Mouse (Mus musculus): Measurements from ENCODE around the gene Shroom3. TPM values are rescaled to one million over a fixed set of nuclear protein-coding genes. Genes with fewer than 3 reads are reported as not detected.

Gene Shroom3
- polyA plus RNA-seq, 1 experiment from 2014 or later, result 3.8 TPM

- no peak for DNase-seq (ENCODE audit: low spot score)
- Histone ChIP-seq H3K27ac (replicated peaks; ENCODE audit: low read depth, low read length) (no peak overlapping the region), H3K4me1 (ENCODE audit: control insufficient read depth, insufficient read depth, low read length) (peaks cover 2% of the 10 kb centered on the region; the same call in 1 of the 2 replicates), H3K9me3 (ENCODE audit: control insufficient read depth, low read length) (no peaks in the 10 kb centered on the region), H3K27me3 (ENCODE audit: control insufficient read depth, insufficient read depth, low read length) (no peaks in the 10 kb centered on the region), H3K9ac (ENCODE audit: low read length) (no peak overlapping the region), H3K4me3 (ENCODE audit: low read depth, low read length) (no peak overlapping the region), H3K36me3 (ENCODE audit: control insufficient read depth, insufficient read depth, low read length) (no peaks in the 10 kb centered on the region), H3K4me2 (ENCODE audit: low read depth, severe bottlenecking) (no peak overlapping the region)
- ATAC-seq (ENCODE audit: insufficient number of reproducible peaks, low FRiP score, low TSS enrichment, low read depth), result no peak
- 77% methylated on average over 7 of the region's 7 CpGs for WGBS
These were observed 24.8 kb downstream of the Shroom3 start for GRCm38 (mm10) chr5:92707921-92708491.

GRCm38 (mm10) chr5:92710779-92711178, 27.5 kb downstream of the Shroom3 start:
- Histone ChIP-seq H3K9me3 (ENCODE audit: control insufficient read depth, low read length) (no peaks in the 10 kb centered on the region), H3K9ac (ENCODE audit: low read length) (no peak overlapping the region), H3K4me3 (ENCODE audit: low read depth, low read length) (no peak overlapping the region), H3K36me3 (ENCODE audit: control insufficient read depth, insufficient read depth, low read length) (no peaks in the 10 kb centered on the region), H3K4me1 (ENCODE audit: control insufficient read depth, insufficient read depth, low read length) (peaks cover 2% of the 10 kb centered on the region; the same call in 1 of the 2 replicates), H3K27me3 (ENCODE audit: control insufficient read depth, insufficient read depth, low read length) (no peaks in the 10 kb centered on the region), H3K4me2 (ENCODE audit: low read depth, severe bottlenecking) (no peak overlapping the region), H3K27ac (replicated peaks; ENCODE audit: low read depth, low read length) (no peak overlapping the region)
- no peak for ATAC-seq (ENCODE audit: insufficient number of reproducible peaks, low FRiP score, low TSS enrichment, low read depth)
- 75% methylated on average over 8 of the region's 8 CpGs for WGBS
- DNase-seq (ENCODE audit: low spot score), result no peak

DNA sequence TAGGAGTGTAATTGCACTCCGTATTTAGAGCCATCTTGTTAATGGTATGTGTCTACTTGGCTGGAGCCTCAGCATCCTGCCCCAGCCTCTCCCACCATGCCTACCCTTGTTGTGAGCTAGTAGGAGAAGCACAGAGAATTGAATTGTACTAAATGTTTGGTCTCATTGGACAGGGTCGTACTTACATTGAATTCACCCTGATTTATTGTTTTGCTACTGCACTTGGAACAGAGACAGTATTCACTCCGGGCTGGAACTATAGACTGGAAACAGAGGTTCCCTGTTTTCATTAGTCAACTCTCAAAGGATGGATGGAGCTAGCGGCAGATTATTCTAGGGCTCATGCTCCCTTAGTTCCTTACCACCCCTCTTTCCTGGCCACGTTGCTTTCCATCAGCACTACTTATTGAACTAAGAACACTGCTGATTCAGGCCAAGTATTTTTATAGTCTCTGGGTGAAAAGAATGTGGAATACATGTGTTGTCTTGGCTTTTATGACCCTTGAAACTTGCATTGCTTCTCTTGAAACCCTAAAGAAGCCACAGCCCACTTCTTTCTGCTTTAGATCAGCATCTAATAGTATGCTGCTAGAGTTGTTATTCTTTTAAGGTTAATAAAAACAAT, 28.5 kb downstream of the Shroom3 start:
- DNase-seq (ENCODE audit: low spot score), result no peak
- 73% methylated on average over 5 of the region's 5 CpGs for WGBS
- no peak overlapping the region for H3K9ac ChIP-seq (ENCODE audit: low read length)
- no peak overlapping the region for H3K27ac ChIP-seq (replicated peaks; ENCODE audit: low read depth, low read length)
- no peak for ATAC-seq (ENCODE audit: insufficient number of reproducible peaks, low FRiP score, low TSS enrichment, low read depth)
- no peaks in the 10 kb centered on the region for H3K27me3 ChIP-seq (ENCODE audit: control insufficient read depth, insufficient read depth, low read length)
- no peaks in the 10 kb centered on the region for H3K36me3 ChIP-seq (ENCODE audit: control insufficient read depth, insufficient read depth, low read length)
- H3K4me2 ChIP-seq (ENCODE audit: low read depth, severe bottlenecking), result no peak overlapping the region
- peaks cover 2% of the 10 kb centered on the region; the same call in 1 of the 2 replicates for H3K4me1 ChIP-seq (ENCODE audit: control insufficient read depth, insufficient read depth, low read length)
- H3K9me3 ChIP-seq (ENCODE audit: control insufficient read depth, low read length), result no peaks in the 10 kb centered on the region
- no peak overlapping the region for H3K4me3 ChIP-seq (ENCODE audit: low read depth, low read length)

- no peak for DNase-seq (ENCODE audit: low spot score)
- Histone ChIP-seq H3K9ac (ENCODE audit: low read length) (no peak overlapping the region), H3K27ac (replicated peaks; ENCODE audit: low read depth, low read length) (no peak overlapping the region), H3K9me3 (ENCODE audit: control insufficient read depth, low read length) (no peaks in the 10 kb centered on the region), H3K4me1 (ENCODE audit: control insufficient read depth, insufficient read depth, low read length) (peaks cover 2% of the 10 kb centered on the region; the same call in 1 of the 2 replicates), H3K4me3 (ENCODE audit: low read depth, low read length) (no peak overlapping the region), H3K27me3 (ENCODE audit: control insufficient read depth, insufficient read depth, low read length) (no peaks in the 10 kb centered on the region), H3K36me3 (ENCODE audit: control insufficient read depth, insufficient read depth, low read length) (no peaks in the 10 kb centered on the region), H3K4me2 (ENCODE audit: low read depth, severe bottlenecking) (no peak overlapping the region)
- no peak for ATAC-seq (ENCODE audit: insufficient number of reproducible peaks, low FRiP score, low TSS enrichment, low read depth)
- 85% methylated on average over 5 of the region's 5 CpGs for WGBS
These were observed 29.6 kb downstream of the Shroom3 start for GRCm38 (mm10) chr5:92712621-92713395.

DNA sequence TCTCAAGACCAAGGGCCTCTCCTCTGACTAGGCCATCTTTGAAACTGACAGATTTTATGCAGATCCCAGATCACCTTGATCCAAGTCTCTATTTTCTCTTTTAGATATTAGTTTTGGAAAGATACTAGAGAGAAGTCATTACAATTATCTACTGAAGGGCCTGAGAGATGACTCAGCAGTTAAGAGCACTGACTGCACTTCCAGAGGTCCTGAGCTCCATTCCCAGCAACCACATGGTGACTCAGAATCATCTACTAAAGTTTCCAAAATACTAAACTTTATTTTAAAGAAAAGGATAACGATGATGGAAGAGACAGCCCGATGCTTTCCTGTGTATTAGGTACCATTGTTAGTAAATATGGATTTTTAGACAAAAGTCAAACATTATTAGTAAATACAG, 31.7 kb downstream of the Shroom3 start:
- WGBS, result 91% methylated on average over 2 of the region's 2 CpGs

DNA sequence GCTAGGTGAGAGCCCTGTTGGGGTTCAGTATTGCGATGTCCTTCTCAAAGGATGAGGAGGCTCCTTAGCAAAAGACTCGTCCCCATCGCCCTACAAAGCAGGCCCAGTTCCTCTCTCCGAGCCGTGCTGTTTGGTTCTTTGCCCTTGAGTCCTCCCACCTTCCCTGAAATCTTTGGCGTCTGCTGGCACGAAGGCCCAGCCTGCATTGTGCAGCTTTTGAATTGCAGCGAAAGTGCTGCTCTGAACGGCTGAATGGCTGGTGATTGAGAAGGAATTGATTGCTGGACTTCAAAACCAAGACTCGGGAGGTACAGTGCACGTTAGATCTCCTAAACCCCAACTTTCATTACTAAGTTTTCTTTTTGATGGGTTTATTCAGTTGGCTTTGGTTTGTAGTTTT, 32.1 kb downstream of the Shroom3 start:
- peaks cover 2% of the 10 kb centered on the region; the same call in 1 of the 2 replicates for H3K4me1 ChIP-seq (ENCODE audit: control insufficient read depth, insufficient read depth, low read length)
- no peaks in the 10 kb centered on the region for H3K9me3 ChIP-seq (ENCODE audit: control insufficient read depth, low read length)
- H3K27me3 ChIP-seq (ENCODE audit: control insufficient read depth, insufficient read depth, low read length), result no peaks in the 10 kb centered on the region
- H3K9ac ChIP-seq (ENCODE audit: low read length), result no peak overlapping the region
- DNase-seq (ENCODE audit: low spot score) (no peak), ATAC-seq (ENCODE audit: insufficient number of reproducible peaks, low FRiP score, low TSS enrichment, low read depth) (no peak)
- H3K27ac ChIP-seq (replicated peaks; ENCODE audit: low read depth, low read length), result no peak overlapping the region
- no peak overlapping the region for H3K4me3 ChIP-seq (ENCODE audit: low read depth, low read length)
- no peaks in the 10 kb centered on the region for H3K36me3 ChIP-seq (ENCODE audit: control insufficient read depth, insufficient read depth, low read length)
- H3K4me2 ChIP-seq (ENCODE audit: low read depth, severe bottlenecking), result no peak overlapping the region
- WGBS, result 69% methylated on average over 11 of the region's 11 CpGs

More for the DNA sequence above, 31.7 kb downstream of the Shroom3 start:
- no peak overlapping the region for H3K4me3 ChIP-seq (ENCODE audit: low read depth, low read length)
- H3K27me3 ChIP-seq (ENCODE audit: control insufficient read depth, insufficient read depth, low read length), result no peaks in the 10 kb centered on the region
- no peak overlapping the region for H3K4me2 ChIP-seq (ENCODE audit: low read depth, severe bottlenecking)
- DNase-seq (ENCODE audit: low spot score), result no peak
- no peaks in the 10 kb centered on the region for H3K36me3 ChIP-seq (ENCODE audit: control insufficient read depth, insufficient read depth, low read length)
- H3K9me3 ChIP-seq (ENCODE audit: control insufficient read depth, low read length), result no peaks in the 10 kb centered on the region
- H3K4me1 ChIP-seq (ENCODE audit: control insufficient read depth, insufficient read depth, low read length), result peaks cover 2% of the 10 kb centered on the region; the same call in 1 of the 2 replicates
- no peak for ATAC-seq (ENCODE audit: insufficient number of reproducible peaks, low FRiP score, low TSS enrichment, low read depth)
- H3K27ac ChIP-seq (replicated peaks; ENCODE audit: low read depth, low read length), result no peak overlapping the region
- no peak overlapping the region for H3K9ac ChIP-seq (ENCODE audit: low read length)

GRCm38 (mm10) chr5:92715890-92716289, 32.7 kb downstream of the Shroom3 start:
- Histone ChIP-seq H3K27me3 (ENCODE audit: control insufficient read depth, insufficient read depth, low read length) (no peaks in the 10 kb centered on the region), H3K36me3 (ENCODE audit: control insufficient read depth, insufficient read depth, low read length) (no peaks in the 10 kb centered on the region), H3K9me3 (ENCODE audit: control insufficient read depth, low read length) (no peaks in the 10 kb centered on the region), H3K4me3 (ENCODE audit: low read depth, low read length) (no peak overlapping the region), H3K27ac (replicated peaks; ENCODE audit: low read depth, low read length) (no peak overlapping the region), H3K4me1 (ENCODE audit: control insufficient read depth, insufficient read depth, low read length) (peaks cover 2% of the 10 kb centered on the region; the same call in 1 of the 2 replicates), H3K9ac (ENCODE audit: low read length) (no peak overlapping the region), H3K4me2 (ENCODE audit: low read depth, severe bottlenecking) (no peak overlapping the region)
- ATAC-seq (ENCODE audit: insufficient number of reproducible peaks, low FRiP score, low TSS enrichment, low read depth) (no peak), DNase-seq (ENCODE audit: low spot score) (no peak)
- WGBS, result 86% methylated on average over 2 of the region's 2 CpGs

DNA sequence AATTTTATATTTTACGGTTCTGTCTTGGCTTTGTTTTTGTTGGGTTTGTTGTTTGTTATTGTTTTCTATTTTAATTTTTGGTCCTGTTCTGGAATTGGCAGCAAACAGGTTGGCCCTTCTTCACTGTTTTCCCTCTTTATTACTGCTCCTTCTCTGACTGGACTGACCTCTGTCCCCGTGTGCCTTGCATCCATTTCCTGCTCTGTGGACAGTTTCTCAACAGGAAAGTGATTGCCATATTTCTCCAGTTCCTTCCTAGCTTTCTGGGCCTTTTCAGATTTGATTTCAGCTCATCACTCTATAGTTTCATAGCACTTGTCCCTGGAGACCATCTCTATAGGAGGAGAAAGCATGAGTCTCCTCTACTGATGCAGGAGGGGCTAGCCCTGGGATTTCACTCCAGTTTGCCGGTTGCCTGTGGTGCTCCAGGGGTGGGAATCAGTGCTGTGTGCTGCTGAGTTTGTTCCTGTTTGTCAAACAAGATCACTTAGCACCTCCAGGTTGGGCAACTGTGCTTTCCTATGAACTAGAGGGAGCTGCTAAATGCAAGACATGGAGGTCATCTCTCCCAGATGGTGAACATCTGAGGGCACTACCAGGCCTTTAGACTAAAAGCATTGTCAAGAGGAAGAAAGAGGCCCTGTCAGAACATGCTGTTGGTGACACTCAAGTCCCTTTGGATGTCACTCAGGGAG, 34.6 kb downstream of the Shroom3 start:
- Histone ChIP-seq H3K4me2 (ENCODE audit: low read depth, severe bottlenecking) (no peak overlapping the region), H3K4me3 (ENCODE audit: low read depth, low read length) (no peak overlapping the region), H3K27ac (replicated peaks; ENCODE audit: low read depth, low read length) (no peak overlapping the region), H3K36me3 (ENCODE audit: control insufficient read depth, insufficient read depth, low read length) (no peaks in the 10 kb centered on the region), H3K27me3 (ENCODE audit: control insufficient read depth, insufficient read depth, low read length) (no peaks in the 10 kb centered on the region), H3K9me3 (ENCODE audit: control insufficient read depth, low read length) (no peaks in the 10 kb centered on the region), H3K4me1 (ENCODE audit: control insufficient read depth, insufficient read depth, low read length) (no peaks in the 10 kb centered on the region), H3K9ac (ENCODE audit: low read length) (no peak overlapping the region)
- 66% methylated on average over 3 of the region's 3 CpGs for WGBS
- ATAC-seq (ENCODE audit: insufficient number of reproducible peaks, low FRiP score, low TSS enrichment, low read depth) (no peak), DNase-seq (ENCODE audit: low spot score) (no peak)
